Mouse (Mus musculus) hindbrain, embryonic 13.5 days (tissue): ENCODE measurements around the gene Pramel7. TPM values are rescaled to one million over a fixed set of nuclear protein-coding genes. Genes with fewer than 3 reads are reported as not detected.

ENCODE experiments used
- ATAC-seq: fragments of 200-750 bp; cut with Nextera tagmentation; 2 replicates; pipeline ENCODE4 v1.8.0; 2017; ENCODE audit warnings: moderate TSS enrichment; ENCODE audit not compliant: low FRiP score
- H3K27ac ChIP-seq: fragments of 300-500 bp; sonication (generic); 2 replicates; pipeline ENCODE4 v1.5.1; 2015; ENCODE audit warnings: inconsistent platforms, mild to moderate bottlenecking, moderate library complexity
- H3K27me3 ChIP-seq: fragments of 300-500 bp; sonication (generic); 2 replicates; pipeline ENCODE4 v1.6.1; 2015; ENCODE audit warnings: mild to moderate bottlenecking, inconsistent platforms
- H3K36me3 ChIP-seq: fragments of 300-500 bp; sonication (generic); 2 replicates; pipeline ENCODE4 v1.6.1; 2015; ENCODE audit warnings: mild to moderate bottlenecking, inconsistent platforms
- H3K4me1 ChIP-seq: fragments of 300-500 bp; sonication (generic); replicated peaks from 2 replicates; pipeline ENCODE4 v1.6.1; 2015; ENCODE audit warnings: inconsistent platforms
- H3K4me2 ChIP-seq: fragments of 300-500 bp; sonication (generic); 2 replicates; pipeline ENCODE4 v1.6.1; 2015; ENCODE audit warnings: inconsistent platforms, mild to moderate bottlenecking, moderate library complexity
- H3K4me3 ChIP-seq: fragments of 300-500 bp; sonication (generic); 2 replicates; pipeline ENCODE4 v1.5.1; 2015; ENCODE audit warnings: mild to moderate bottlenecking, inconsistent platforms
- H3K9ac ChIP-seq: fragments of 300-500 bp; sonication (generic); 2 replicates; pipeline ENCODE4 v1.6.1; 2015; ENCODE audit warnings: mild to moderate bottlenecking, inconsistent platforms
- H3K9me3 ChIP-seq: fragments of 300-500 bp; sonication (generic); 2 replicates; pipeline ENCODE4 v1.6.1; 2016; ENCODE audit warnings: inconsistent platforms
- WGBS: fragments of 180-500 bp; shearing (Covaris S2); methylation state at CpG from one replicate; pipeline ENCODE4 v1.1.7; 2015; 5-methylcytosine and 5-hydroxymethylcytosine counted together
- polyA plus RNA-seq: library from polyadenylated mRNA; unstranded; fragments of >200 nt; fragmentation: Nextera tagmentation; extraction: Ambion mirVana; gene quantifications from 2 replicates; pipeline ENCODE4 v1.2.1, GENCODE M21; 2015

The Pramel7 gene
- polyA plus RNA-seq, 1 experiment from 2014 or later: not detected

DNA sequence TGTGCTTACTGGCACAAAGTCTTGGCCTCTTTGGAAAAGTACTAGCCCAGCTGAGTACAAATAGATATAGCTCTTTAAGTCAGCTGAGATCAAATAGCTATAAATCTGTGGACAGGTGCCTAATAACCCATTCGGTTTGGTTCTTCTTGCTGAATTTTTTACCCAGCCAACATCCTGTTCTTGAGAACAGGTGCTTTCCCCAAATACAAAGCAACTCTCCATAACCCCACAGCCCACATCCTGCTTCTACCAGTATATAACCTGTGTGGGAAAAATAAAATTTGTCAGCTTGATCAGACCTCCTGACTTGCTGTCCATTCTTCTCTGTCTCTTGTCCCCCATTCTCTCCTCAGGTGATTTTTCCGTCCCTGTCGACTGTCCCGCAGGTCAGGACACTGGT is 35.1 kb downstream of the Pramel7 start:
- no peak overlapping the region for H3K4me3 ChIP-seq
- WGBS: 95% methylated on average over 4 of the region's 4 CpGs
- H3K27ac ChIP-seq: no peak overlapping the region
- H3K9me3 ChIP-seq: no peaks in the 10 kb centered on the region
- H3K27me3 ChIP-seq: no peaks in the 10 kb centered on the region
- H3K36me3 ChIP-seq: no peaks in the 10 kb centered on the region
- ATAC-seq: no peak
- H3K4me2 ChIP-seq: no peak overlapping the region
- no peaks in the 10 kb centered on the region for H3K4me1 ChIP-seq
- H3K9ac ChIP-seq: no peak overlapping the region

DNA sequence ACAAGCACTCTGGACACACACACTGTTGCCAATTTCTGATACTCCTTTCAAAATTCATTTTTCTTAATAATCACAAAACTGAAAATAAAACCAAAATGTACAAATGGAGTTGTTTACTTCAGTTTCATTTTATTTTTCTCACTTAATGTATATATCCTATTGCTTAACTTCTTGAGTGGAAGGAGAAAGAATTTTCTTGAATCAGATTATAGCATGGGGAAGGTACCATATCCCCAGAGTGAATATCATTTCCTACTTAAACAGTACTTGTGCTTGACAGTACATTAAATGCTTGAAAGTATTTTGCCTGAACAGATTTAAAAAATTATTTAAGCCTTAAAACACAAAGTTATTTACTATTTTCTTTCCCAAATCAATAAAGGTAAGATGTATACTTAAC is 43.2 kb downstream of the Pramel7 start, which contains the start of gene Olfr1126:
Gene Olfr1126 (plus strand): TSS at position 301 of the 400 bp plus-strand sequence.
- H3K9ac ChIP-seq: no peak within 1 kb of the TSS
- no peaks in the 10 kb centered on the region for H3K4me1 ChIP-seq
- no peaks in the 10 kb centered on the region for H3K36me3 ChIP-seq
- no peak within 1 kb of the TSS for H3K4me3 ChIP-seq
- no peaks in the 10 kb centered on the region for H3K27me3 ChIP-seq
- H3K4me2 ChIP-seq: no peak within 1 kb of the TSS
- no peak within 1 kb of the TSS for H3K27ac ChIP-seq
- no peaks in the 10 kb centered on the region for H3K9me3 ChIP-seq
- ATAC-seq: no peak

Other genes starting within 250 kb of the Pramel7 start
- not detected in 2 replicates for gene Olfr1115, start 249.1 kb downstream of the Pramel7 start, polyA plus RNA-seq
- gene Olfr1116, start 229.6 kb downstream of the Pramel7 start, polyA plus RNA-seq: not detected in 2 replicates
- not detected in 2 replicates for gene Olfr1118, start 189.5 kb downstream of the Pramel7 start, polyA plus RNA-seq
- not detected in 2 replicates for gene Olfr1120, start 142.3 kb downstream of the Pramel7 start, polyA plus RNA-seq
- not detected in 2 replicates for gene Olfr1121, start 127.2 kb downstream of the Pramel7 start, polyA plus RNA-seq
- not detected in 2 replicates for gene Olfr1122, start 111.2 kb downstream of the Pramel7 start, polyA plus RNA-seq
- gene Olfr1123, start 80.5 kb downstream of the Pramel7 start, polyA plus RNA-seq: not detected in 2 replicates
- 0.08 TPM in 1 of 2 replicates, not detected in the other for gene Olfr1124, start 66.8 kb downstream of the Pramel7 start, polyA plus RNA-seq
- not detected in 2 replicates for gene Olfr1126, start 43.1 kb downstream of the Pramel7 start, polyA plus RNA-seq
- not detected in 2 replicates for gene Pramel6, start 9.5 kb upstream of the Pramel7 start, polyA plus RNA-seq
- not detected in 2 replicates for gene Olfr153, start 34.7 kb upstream of the Pramel7 start, polyA plus RNA-seq
- gene Olfr1128, start 48.4 kb upstream of the Pramel7 start, polyA plus RNA-seq: not detected in 2 replicates
- not detected in 2 replicates for gene Olfr1129, start 76.8 kb upstream of the Pramel7 start, polyA plus RNA-seq
- gene Olfr1130, start 109.1 kb upstream of the Pramel7 start, polyA plus RNA-seq: not detected in 2 replicates
- gene Olfr1131, start 130.0 kb upstream of the Pramel7 start, polyA plus RNA-seq: not detected in 2 replicates
- gene Olfr1132, start 140.4 kb upstream of the Pramel7 start, polyA plus RNA-seq: not detected in 2 replicates
- gene Olfr1133, start 150.3 kb upstream of the Pramel7 start, polyA plus RNA-seq: not detected in 2 replicates
- not detected in 2 replicates for gene Olfr1134, start 161.4 kb upstream of the Pramel7 start, polyA plus RNA-seq
- gene Olfr1135, start 176.6 kb upstream of the Pramel7 start, polyA plus RNA-seq: not detected in 2 replicates
- gene Olfr1136, start 196.9 kb upstream of the Pramel7 start, polyA plus RNA-seq: not detected in 2 replicates
- not detected in 2 replicates for gene Olfr1137, start 216.1 kb upstream of the Pramel7 start, polyA plus RNA-seq
- not detected in 2 replicates for gene Olfr1138, start 242.9 kb upstream of the Pramel7 start, polyA plus RNA-seq
- gene Olfr1140, start 246.7 kb upstream of the Pramel7 start, polyA plus RNA-seq: not detected in 2 replicates